Mouse (Mus musculus) CH12F3 (cell line): ENCODE data around the gene Dhx16.
"Not testable (repeated sequence)": the region's sequence is repeated elsewhere in the genome, so short reads cannot be mapped to it uniquely, and the experiment has no call there.

Source experiments
- in situ Hi-C: fragments of 300-500 bp; cut with MboI; formaldehyde crosslinking; loops from 2 replicates; pipeline ENCODE4 v1.14.3; 2020; ENCODE audit warnings: low sequenced_read_pairs

Dhx16 gene

GRCm38 (mm10) chr17:35919060-35919715 is 39.6 kb downstream of the Dhx16 start:
- in situ Hi-C loops, result no loop called here

GRCm38 (mm10) chr17:35919864-35920301 is 40.3 kb downstream of the Dhx16 start:
- in situ Hi-C loops, result no loop called here

- in situ Hi-C loops, result no loop called here
Measured at GRCm38 (mm10) chr17:35920384-35920783, 40.8 kb downstream of the Dhx16 start.

GRCm38 (mm10) chr17:35920862-35921562 is 41.4 kb downstream of the Dhx16 start:
- in situ Hi-C loops, result no loop called here

DNA sequence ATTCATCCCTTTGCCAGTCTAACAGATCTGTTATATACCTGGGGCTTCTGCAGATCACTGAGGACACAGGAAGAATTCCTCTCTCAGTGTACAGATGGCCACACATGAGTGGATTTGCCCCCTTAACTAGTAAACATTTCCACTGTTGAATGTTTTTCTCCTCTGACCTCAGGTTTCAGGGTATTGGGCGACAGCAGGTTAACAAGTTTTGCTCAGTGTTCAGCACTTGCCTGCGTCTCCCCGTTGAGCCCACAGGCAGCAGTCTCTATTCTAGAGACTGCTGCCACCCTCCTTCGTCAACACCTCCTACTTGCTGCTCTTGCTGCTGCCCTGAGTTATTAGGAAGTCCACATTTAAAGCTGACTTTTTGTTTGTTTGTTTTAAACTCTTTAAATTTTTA is 42.1 kb downstream of the Dhx16 start:
- in situ Hi-C loops, result no loop called here

- in situ Hi-C loops, result no loop called here
Measured at GRCm38 (mm10) chr17:35922566-35922965, 42.9 kb downstream of the Dhx16 start.

- in situ Hi-C loops, result no loop called here
Measured at GRCm38 (mm10) chr17:35923281-35923680, 43.7 kb downstream of the Dhx16 start.

DNA sequence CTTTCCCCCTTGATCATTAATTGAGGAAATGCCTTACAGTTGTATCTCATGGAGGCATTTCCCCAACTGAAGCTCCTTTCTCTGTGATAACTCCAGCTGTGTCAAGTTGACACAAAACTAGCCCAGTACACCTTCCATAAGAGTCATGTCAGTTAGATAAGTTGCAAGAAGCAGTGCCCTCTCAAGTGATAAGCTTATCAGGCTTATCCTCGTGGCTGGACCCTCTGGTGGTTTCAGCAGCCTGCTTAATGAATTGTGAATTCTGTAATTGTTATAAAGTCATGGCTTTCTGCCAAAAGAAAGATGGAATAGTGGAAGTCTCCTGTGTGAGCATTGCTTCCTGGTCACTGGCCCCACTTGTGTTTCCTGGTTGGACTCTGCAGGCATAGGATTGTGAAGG is 47.9 kb downstream of the Dhx16 start:
- in situ Hi-C loops, result no loop called here

DNA sequence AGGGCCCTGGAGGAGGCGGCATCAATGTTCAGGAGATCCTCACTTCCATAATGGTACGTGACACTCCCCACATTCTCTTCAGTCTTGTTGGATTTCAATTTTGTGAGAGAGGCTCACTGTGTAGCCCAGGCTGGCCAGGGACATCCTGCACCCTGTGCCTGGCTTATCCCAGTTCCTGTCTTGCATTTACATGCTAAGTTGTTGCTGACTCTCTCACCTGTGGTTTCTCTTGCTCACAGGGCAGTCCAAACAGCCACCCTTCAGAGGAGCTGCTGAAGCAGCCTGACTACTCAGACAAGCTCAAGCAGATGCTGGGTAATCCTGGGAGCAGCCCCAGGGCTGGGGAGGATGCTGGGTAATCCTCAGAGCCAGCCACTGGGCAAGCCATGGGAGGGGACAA is 49.9 kb downstream of the Dhx16 start:
- in situ Hi-C loops, result no loop called here

GRCm38 (mm10) chr17:35930627-35931026 is 51.0 kb downstream of the Dhx16 start:
- in situ Hi-C loops, result no loop called here

DNA sequence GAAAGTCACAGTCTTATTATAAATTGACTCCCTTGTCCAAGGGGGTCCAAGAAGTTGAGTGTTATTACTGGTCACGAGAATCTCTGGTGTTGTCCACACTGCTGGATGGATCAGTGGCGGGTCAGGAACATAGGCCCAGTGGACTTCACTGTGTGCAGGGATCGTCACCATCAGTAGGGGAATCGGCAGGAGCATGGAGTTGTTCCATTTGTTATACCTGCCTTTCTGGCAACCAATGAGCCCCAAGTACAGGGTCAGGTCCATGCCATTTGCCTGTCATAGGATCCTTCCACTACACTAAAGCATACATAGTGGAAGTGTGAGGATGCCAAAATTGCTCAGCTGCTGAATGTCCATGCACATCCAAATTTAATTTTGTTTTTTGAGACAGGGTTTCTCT is 53.0 kb downstream of the Dhx16 start:
- in situ Hi-C loops, result no loop called here

GRCm38 (mm10) chr17:35935763-35936162 is 56.1 kb downstream of the Dhx16 start:
- in situ Hi-C loops, result not testable (repeated sequence)

DNA sequence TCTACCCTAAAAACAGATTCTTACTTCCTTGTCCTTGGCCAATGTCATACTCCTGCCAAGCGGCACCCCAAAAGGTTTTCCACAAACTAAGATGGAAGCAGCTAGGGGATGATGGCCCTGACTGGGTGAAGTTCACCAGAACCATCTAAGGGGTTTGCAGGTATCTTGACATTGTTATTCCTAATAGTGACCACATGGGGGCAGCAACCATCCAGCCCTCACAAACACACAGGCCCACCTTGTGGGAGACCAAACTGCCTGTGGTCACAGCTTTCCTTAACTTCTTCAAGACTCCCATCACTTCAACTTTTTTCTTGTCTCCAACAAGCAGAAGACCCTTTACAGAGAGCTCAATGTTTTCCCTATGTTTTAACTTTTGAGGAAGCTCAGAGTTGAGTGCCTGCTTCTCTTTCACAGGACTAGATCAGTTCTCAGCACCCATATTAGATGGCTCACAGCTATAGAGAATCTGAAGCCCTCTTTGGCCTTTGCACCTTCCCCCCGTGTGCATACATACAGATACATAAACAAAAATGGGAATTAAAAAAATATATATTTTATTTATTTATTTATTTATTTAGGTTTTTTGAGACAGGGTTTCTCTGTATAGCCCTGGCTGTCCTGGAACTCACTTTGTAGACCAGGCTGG is 58.2 kb downstream of the Dhx16 start:
- in situ Hi-C loops, result no loop called here

DNA sequence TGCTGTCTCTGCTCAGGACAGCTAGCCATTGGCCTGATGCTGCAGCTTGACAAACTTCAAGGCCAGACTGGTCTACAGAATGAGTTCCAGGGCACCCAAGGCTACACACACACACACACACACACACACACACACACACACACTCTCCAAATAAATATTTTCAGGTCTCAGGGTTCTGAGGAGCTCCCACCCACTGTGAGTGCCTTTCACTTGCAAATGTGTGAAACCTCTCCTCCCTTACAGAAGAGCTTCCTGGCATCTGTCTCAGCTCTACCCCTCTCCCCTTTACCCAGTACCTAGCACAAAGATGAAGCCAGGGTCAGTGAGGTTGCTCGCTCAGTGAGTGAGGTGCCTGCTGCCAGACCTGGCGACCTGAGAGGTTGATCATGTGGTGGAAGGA is 59.5 kb downstream of the Dhx16 start:
- in situ Hi-C loops, result no loop called here

DNA sequence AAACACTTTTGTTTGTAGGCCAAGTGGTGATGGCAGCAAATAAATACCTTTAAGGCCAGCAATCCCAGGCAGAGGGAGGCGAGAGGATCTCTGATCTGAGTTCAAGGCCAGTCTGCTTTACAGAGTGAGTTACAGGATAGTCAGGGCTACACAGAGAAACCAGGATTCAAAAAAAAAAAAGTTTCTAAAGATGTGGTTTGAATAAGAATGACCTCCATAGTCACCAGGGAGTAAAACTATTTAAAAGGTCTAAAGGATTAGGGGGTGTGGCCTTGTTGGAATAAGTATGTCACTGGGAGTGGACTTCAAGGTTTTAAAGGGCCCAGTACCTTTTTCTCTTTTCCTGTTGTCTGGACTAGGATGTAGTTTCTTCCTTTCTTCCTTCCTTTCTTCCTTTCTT is 60.3 kb downstream of the Dhx16 start:
- in situ Hi-C loops, result no loop called here
